Mouse (Mus musculus) induced T-regulatory cell, adult 2 months (primary cell): ENCODE measurements at regions not wholly inside any gene's neighbourhood (a gene's known extent, or its start where the extent isn't known, plus 50 kb on each side); places are given as distances from the start of the nearest gene placed in this dataset.

Source experiments
- DNase-seq: peaks from one replicate; pipeline ENCODE4 v3.0.0-alpha.2; 2012; ENCODE audit warnings: low read depth

DNA sequence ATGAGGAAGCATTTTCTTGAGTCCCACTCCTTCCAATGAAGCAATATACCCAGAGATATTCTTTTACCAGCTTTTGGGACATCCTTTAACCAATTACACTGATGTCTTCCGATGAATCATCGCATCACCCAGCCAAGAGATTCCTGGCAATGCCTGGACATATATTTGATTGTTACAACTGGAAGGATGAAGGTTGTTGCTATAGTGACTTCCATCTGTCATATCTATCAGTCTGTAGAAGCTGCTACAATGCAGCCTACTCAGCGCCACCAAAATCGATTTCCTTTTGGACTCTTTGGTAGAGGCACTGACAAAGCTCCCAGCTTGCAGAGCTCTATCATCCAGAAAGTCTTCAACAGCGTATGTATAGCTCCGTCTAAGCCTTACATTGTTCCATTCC is 661.0 kb upstream of the Sox9 start:
- no peak for DNase-seq

DNA sequence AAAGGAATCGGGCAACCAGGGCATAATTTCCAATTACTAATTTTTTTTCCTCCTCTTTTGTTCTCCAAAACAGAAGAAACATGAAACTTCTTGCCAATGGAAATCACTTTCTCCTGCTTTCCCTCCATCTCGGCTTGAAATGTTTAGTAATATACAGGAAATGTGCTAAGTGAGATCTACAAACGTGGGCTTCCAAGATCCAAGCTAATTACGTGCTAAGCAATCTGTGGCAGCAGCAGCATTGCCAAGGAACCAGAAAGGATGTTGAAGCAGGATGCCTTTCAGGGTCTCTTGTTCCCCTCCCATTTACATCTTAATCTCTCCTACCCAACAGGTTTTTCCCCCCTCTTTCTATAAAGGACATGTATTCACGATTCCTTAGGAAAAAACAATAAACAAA is 660.2 kb upstream of the Sox9 start:
- no peak for DNase-seq

DNA sequence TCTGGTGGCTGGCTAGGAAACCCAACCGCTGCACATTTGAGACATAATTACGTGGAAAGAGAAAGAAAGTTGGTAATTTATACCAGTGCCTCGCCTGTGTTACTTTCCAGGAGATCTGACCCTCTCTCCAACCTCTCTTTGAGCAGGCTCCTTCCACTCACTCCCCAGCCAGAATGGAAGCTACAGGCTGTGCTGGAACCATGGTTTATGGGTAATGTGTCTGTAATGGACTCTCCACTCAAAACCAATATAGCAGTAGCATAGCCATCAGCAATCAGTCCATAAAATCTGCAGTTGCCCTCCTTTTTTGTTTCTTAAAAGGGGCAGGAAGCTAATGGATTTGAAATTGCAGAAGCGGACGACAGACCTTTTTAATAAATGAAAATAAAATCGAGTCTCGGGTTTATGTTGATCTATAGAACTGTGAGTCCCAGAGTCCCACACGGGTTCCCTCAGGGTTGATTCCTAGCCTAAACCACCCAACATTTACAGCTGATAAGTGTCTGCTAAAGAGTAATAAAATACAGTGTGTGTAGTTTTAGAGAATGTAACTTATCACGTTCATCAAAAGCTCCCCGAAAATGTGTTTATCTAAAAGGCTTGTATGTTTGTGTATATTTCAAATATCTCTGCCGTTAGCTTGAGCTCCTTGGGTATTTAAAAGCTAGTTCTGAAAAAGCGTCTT is 656.6 kb upstream of the Sox9 start:
- DNase-seq, result no peak

DNA sequence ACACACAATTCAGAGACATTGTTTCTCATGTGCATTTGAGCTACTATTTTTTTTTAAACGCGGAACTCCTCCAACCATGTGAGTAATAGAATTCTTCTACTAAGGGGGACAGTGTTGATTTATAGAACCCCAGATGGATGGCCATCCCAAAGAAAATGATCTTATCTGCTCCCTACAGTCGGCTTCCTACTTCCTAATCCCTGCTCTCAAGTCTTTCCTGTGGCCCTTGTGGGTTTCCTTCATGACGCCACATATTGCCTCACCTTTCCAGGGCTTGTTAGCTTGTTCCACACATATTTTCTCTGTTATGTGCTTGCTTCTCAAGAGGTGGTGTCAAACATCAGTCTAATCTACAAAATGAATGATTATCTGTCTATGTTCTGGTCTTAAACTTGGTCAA is 651.9 kb upstream of the Sox9 start:
- DNase-seq, result no peak

DNA sequence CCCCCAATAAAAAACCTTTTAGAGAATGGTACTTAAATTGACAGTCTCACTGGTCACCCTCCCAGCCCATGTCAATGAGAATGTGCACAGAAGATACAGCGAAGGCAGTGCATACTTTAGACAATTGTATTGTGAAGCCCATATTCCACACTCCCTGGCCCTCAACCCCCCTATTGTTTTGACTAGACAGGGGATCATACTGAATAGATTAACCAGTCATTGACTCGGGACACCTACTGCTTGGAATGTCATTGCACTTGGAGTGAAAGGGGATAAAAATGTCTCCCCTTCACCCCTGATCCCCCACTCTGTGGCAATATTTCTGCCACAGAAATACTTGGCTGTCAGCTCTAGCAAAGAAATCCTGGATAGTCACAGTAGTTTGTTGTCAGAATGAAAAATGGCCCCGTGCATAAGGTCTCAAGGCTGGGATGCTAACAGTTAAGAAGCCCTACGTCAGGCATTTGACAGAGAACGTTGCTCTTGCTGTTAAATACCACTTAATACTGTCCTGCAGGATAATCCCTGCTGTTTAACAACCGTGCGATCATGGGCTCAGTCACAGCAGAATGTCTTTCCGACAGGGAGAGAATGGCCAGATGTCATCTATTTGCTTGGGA is 644.5 kb upstream of the Sox9 start:
- no peak for DNase-seq

DNA sequence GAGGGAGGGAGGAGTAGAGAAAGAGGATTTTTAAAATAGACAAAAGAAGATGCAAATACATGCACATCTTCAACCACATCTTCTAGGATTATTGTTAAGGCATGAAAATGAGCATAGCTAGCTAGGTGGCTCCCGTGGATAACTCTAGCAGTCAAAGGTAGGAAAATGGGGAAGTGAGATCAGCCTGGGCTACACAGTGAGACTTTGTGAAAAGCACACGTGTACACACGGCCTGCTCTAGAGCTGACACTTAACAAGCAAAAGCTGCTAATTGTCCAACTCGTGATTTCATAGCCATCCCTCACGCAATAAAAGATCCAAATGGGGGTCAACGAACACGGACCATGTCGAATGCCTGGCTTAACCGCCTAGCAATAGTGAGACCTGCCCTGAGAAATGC is 642.0 kb upstream of the Sox9 start:
- no peak for DNase-seq

DNA sequence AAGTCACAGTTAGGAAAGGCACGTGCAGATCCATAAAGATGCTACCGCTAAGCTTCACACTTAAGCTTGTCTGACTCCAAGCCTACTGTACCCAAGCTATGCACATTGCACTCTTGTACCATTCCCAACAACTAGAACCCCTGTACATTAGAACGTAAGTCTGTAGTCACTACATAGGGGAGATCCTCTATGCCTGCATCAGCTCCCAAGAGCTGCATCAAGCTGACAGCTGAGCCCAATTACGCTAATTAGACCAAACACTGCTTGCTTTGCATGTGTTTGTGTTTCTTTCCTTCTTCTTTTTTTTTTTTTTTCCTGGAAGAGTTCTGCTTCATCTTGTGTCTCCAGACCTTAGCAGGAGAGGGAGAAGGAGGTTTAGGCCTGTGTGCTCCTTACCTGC is 641.5 kb upstream of the Sox9 start:
- DNase-seq, result no peak

DNA sequence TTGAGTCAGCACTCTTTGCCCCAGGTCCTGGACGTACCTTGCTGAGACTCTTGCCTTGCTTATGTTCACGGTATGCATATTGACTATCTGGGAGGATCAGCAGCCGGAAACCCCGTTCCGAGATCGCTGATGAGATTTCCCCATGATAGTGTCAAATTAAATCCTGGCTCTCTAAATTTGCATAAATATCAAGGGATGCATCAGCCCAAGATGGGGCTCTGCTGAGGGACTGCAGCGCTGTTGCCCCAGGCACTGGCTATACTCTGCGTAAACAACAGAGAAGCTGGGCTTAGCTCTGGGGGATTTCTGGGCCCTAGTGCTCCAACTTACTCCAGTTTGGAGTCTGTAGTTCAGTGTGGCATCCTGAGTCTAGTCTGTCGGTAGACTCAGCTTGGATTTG is 641.1 kb upstream of the Sox9 start:
- DNase-seq, result no peak

DNA sequence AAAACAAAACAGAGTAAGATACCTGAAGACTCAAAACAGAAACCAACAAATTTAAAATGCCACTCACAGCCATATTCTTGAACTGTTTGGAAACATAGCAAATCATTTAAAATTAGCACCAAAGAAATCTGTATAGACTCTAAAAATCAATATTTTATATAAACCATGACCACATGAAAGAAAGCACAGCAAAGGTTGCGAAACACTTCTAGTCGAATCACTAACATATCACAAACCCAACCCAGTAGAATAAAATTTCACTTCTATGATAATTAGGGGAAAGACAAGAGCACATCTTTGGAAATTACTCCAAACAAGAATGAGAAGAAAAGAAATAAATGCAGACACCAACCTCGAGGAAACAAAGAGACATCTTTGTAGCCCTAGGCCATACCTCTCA is 630.0 kb upstream of the Sox9 start:
- no peak for DNase-seq

DNA sequence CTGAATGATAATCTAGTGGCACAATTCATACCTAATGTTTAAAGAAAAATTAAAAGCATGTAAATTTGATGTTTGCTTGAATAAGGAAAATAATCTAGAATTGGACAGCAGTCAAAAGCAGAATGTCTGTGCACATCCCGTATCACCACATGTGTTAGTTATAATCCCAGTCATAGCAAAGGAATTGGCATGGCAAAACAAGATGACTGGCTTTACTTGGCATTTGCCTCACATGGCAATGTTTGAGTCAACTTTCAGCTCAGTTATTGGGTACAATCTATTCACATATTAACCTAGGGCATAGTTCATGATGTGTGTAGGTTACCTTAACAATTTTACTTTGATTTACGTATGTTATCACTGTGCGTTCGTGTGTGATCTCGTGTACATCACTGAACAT is 628.8 kb upstream of the Sox9 start:
- DNase-seq, result no peak

DNA sequence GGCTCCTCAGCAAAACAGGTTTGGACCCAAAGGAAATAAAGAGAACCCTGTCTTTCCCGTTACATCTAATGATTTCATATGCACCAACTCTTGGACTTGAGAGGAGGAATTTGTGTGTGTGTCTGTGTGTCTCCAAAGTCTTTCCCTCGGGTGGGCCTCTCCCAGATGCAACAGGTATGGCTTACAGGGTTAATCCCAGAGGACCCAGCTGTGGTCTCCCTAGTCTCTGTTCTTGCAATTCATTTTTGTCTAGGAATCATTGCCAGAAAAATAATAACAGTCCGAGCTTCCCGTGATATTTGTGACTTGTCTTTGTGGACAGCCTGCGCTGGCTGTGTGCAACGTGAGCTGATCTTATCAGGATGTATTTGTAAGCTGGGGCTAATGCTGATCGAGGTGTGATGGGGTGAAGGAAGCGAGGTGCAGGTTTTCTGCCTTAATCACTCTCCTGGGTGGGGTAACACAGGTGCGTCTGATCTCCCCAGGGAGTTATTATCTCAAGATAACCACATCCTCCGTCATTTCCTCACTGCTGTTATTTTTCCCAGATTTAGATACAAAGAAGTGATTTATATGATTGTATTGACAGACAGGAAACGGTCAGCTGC is 627.2 kb upstream of the Sox9 start:
- no peak for DNase-seq

DNA sequence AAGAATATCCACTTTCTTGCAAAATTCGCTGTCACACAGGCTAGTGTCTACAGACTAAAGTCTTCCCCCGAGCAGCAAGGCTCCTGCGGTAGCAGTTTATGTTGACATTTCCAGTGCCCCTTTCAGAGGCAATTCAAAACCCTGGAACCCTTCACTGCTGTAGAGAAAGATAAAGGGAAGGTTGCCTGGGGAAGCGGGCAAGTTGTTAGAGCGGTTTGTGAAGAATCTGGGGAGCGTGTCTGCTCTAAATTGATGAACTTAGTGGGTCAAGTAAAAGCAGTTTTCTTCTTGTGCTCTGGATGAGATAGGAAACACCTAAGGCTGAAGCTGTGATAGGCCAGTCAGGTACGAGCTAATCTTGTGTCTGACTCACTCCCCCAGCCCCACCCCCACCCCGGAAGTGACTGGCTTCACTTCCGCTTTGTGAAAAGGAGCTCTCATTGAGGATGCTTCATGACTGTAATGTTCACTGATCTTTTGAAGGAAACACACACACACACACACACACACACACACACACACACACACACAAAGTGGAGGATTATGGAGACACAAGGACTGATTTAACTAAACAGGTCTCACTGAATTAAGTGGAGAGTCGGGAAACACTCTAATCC is 626.6 kb upstream of the Sox9 start:
- DNase-seq, result no peak

DNA sequence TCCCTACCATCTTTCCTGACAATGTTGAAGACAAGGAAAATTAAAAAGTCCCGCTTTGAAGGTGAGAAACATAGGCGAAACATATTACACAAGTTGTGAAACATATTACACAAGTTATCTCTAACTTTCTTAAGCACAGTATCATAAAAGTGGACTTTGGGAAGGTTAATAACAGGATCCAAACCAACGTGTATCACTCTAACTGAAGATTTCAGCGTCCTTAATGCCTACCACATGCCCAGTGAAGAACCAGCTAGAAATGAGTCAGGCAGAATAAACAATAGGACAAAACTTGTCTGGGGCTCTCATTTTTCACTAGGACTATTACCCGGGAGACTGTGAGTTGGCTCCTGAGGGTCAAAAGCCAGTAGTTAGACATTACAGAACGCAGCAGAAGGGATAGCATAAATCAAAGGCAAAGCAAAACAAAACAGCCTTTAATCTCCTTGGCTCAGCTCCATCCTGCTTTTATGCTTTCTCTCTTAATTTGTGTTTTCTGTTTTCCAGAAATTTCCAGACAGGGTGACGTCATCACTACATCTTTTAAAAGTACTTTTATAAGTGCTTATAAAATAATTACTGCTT is 618.3 kb upstream of the Sox9 start:
- no peak for DNase-seq

DNA sequence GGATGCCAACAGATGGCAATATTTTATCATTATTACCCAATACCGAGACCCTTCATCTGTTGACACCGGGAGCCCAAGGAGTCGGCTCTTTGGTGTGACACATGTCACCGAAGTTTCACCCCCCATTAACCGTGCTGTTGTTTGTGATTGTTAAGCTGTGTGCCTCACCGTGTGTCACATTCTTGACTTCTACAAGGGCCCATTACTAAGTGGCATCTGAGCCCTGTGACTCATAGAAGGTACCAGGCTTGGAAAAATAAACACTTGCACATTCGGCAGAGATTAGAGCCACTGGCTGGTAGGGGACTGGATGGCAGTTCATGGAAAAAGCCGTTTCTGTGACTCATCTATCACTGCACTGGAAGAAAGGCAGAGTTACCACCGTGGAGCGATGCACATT is 608.4 kb upstream of the Sox9 start:
- DNase-seq, result no peak

DNA sequence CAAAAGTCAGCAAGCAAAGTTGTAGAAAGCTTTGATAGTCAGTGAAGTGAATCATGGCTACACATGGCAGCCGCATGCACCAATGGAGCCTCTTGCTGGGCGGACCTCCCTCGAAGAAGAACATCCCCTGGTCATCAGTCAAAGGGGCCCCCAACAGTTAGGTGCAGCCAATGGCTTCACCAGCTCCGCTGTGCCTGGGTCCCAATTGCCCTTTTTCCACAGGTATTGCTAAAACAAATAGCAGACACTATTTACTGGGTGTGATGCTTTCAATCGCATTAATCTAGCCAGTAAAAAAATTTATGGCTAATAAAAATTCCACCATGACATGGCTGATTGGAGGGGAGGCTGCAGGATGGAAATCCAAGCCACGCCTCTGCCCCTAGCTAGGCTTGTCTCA is 606.7 kb upstream of the Sox9 start:
- no peak for DNase-seq

DNA sequence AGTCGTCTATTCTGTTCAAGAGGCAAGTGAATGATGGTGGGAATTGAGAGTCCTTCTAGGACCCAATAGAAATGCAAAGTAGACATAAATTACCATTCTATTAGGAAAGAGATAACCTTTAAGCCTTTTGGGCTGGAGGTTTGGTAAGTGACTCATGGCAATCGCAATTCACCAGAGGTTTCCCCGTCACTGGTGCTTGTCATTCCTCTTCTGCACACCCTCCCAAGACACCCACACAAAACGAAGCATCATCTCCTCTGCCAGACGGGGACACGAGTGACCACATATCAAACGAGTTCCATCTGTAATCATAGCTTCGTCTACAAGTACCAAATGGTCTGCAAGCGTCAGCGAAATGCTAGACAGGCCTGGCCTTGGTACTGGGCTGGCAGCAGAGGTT is 601.4 kb upstream of the Sox9 start:
- no peak for DNase-seq

DNA sequence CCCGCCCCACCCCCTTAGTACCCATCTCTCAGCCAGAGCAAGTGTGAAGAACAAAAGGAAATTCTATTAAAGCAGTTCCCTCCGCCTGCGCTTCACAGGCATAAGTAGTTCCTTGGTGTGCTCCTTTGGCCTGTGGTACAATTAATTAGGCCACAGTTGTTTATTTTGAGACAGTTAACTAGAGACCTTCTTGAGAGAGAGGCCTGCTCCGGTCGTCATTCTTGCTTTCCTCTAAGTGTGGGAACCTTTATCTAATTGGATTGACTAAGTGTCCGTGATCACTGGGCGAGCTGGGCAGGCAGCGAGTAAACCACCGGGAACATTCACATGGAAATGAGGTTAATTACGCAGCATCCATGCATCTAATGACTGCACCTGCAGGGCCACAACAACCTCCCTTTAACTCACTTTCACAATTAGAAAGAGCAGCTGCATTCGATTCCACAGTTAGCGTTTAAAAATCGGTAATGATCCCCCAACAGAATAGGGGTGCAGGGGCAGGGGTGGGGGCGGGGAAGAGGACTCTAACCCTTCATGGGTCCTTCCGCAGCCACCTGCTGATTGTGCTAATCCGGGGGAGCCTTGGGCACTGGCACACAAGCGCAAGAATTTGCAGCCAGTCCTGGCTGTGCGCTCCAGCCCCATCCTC is 584.3 kb upstream of the Sox9 start:
- no peak for DNase-seq

DNA sequence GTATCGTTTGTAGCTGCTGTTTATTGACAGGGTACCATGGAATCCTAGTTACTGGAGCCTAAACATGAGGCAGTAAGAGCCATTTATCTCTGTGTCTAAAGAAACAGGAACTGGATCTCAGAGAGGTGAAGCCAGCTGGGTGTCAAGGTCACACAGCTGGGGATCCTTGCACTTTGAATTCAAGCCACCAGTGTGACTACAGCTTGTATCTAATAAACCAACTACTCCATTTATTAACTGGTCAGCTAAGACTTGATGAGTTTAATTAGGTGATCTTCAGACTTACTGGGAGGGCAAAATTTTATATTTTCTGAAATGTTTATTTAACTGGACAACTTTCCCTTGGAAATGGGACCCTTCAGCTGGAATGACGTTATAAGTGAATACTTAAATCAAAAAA is 577.5 kb upstream of the Sox9 start:
- DNase-seq, result no peak

DNA sequence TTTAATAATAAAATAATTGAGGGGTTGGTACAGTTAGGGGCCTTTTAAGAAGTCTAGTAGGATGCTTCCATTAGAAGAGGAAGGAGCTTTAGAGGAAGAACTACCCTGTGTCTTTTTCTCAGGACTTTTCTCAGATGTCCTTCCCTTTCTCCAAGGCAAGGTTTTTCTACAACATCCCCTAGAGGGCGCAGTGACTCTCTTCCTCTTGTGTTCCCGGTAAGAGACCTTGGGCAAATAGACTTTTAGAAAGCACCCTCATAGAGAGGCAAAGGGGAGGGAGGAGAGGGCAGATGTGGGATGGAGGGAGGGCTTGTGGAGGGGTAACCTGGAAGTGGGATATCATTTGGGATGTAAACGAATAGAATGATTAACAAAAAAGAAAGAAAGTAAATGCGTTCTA is 572.6 kb upstream of the Sox9 start:
- DNase-seq, result no peak

DNA sequence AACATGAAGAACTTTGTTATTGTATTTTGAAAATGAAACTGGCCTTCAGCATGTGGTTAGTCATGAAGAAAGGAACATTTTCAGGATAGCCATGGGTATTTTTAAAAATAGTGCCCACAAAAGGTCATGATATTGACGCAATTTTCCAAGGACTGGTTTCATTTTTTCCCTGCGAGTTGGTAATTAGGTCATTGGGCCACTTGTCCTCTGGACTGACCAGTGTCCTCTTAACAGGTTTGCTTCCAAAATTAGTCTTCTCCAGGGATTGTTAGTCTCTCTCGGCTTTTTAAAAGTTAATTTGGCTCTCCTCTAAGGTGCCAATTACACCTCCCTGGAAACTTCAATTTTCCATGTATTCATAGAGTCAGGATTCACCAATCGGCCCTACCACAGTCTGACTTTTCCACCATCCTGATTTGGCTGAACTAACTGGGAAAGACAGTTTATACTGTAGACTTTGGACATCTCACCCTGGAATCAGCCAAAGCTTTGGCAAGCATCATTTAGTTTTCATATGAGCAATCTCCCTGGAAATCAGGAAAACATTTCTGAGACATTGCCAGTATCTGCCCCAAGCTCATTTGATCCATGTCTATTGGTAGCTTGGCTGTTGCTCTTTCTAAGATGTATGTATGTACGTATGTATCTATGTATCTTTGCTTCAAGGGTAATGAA is 562.8 kb upstream of the Sox9 start:
- no peak for DNase-seq

DNA sequence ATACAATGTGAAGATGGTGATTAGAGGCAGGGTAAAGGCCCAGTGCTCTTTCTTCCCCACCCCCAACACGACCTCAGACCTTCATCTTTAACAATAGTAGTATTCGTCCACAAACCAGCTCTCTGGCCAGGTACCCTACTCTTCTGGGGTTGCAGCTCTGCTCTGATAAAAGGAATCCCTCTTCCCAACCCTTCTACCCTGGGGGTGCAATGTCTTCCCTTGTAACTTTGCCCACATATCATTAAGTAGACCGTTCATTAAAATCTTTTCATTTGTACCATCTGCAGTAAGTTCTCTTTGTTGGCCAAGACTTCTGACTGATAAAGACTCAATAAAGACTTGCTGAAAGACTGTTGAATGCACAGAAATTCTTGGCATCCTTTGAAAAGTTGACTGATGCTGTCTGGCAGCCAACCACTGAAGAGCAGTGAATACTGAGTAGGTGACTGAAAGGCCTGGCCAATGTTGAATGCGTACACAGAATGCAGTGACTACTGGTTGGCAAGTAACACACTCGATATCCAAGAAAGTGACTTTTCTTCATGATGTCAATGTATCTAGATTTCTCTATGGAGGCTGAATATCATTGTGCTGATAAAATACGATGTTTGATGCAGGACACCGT is 547.4 kb upstream of the Sox9 start:
- DNase-seq, result no peak
